Mouse (Mus musculus) forebrain, postnatal 0 days (tissue): ENCODE results near the gene Casz1. TPM values are rescaled to one million over a fixed set of nuclear protein-coding genes. Genes with fewer than 3 reads are reported as not detected.
A peak's percentile ranks its signal among the peaks of the same experiment; 100 is the strongest.

Experiments used
- ATAC-seq: fragments of 200-750 bp; cut with Nextera tagmentation; 2 replicates; pipeline ENCODE4 v1.8.0; 2017; ENCODE audit warnings: mild to moderate bottlenecking, moderate library complexity
- DNase-seq: peaks from one replicate; pipeline ENCODE4 v3.0.0-alpha.2; 2015
- H3K27ac ChIP-seq: fragments of 300-500 bp; sonication (generic); 2 replicates; pipeline ENCODE4 v1.5.1; 2014; ENCODE audit warnings: low read depth, mild to moderate bottlenecking, antibody characterized with exemption, low read length, moderate library complexity, mixed read lengths
- H3K27me3 ChIP-seq: fragments of 300-500 bp; sonication (generic); 2 replicates; pipeline ENCODE4 v1.6.1; 2014; ENCODE audit warnings: mild to moderate bottlenecking, low read length, mixed read lengths; ENCODE audit not compliant: insufficient read depth
- H3K36me3 ChIP-seq: fragments of 300-500 bp; sonication (generic); 2 replicates; pipeline ENCODE4 v1.6.1; 2014; ENCODE audit warnings: mild to moderate bottlenecking, moderate library complexity; ENCODE audit not compliant: insufficient read depth
- H3K4me1 ChIP-seq: fragments of 300-500 bp; sonication (generic); 2 replicates; pipeline ENCODE4 v1.6.1; 2014; ENCODE audit warnings: antibody characterized with exemption; ENCODE audit not compliant: insufficient read depth
- H3K4me2 ChIP-seq: fragments of 300-500 bp; sonication (generic); 2 replicates; pipeline ENCODE4 v1.6.1; 2014; ENCODE audit warnings: low read depth, mild to moderate bottlenecking, moderate library complexity
- H3K4me3 ChIP-seq: fragments of 300-500 bp; sonication (generic); 2 replicates; pipeline ENCODE4 v1.5.1; 2014; ENCODE audit warnings: low read depth, low read length, mixed read lengths
- H3K9ac ChIP-seq: fragments of 300-500 bp; sonication (generic); 2 replicates; pipeline ENCODE4 v1.6.1; 2014; ENCODE audit warnings: mild to moderate bottlenecking
- H3K9me3 ChIP-seq: fragments of 300-500 bp; sonication (generic); 2 replicates; pipeline ENCODE4 v1.6.1; 2016; ENCODE audit warnings: low read length
- CTCF ChIP-seq: sonication (generic); IDR thresholded peaks from 2 replicates; pipeline ENCODE4 v1.5.1; 2016; ENCODE audit warnings: antibody characterized with exemption, control low read depth, low read depth
- WGBS: fragments of 180-500 bp; shearing (Covaris S2); extraction: QIAGEN DNeasy Blood & Tissue Kit; methylation state at CpG from one replicate; pipeline ENCODE4 v1.1.7; 2014; 5-methylcytosine and 5-hydroxymethylcytosine counted together
- polyA plus RNA-seq: library from polyadenylated mRNA; unstranded; fragments of >200 nt; fragmentation: Nextera tagmentation; extraction: Ambion mirVana; gene quantifications from 2 replicates; pipeline ENCODE4 v1.2.1, GENCODE M21; 2015
- total RNA-seq: library from RNA; depleted of rRNA; stranded (reverse); fragments of >200 nt; gene quantifications from 2 replicates; pipeline ENCODE4 v1.2.3, GENCODE M21; 2014

The Casz1 gene
- total and polyA plus RNA-seq, 2 experiments from 2014 or later: 1.1 to 3.1 TPM

DNA sequence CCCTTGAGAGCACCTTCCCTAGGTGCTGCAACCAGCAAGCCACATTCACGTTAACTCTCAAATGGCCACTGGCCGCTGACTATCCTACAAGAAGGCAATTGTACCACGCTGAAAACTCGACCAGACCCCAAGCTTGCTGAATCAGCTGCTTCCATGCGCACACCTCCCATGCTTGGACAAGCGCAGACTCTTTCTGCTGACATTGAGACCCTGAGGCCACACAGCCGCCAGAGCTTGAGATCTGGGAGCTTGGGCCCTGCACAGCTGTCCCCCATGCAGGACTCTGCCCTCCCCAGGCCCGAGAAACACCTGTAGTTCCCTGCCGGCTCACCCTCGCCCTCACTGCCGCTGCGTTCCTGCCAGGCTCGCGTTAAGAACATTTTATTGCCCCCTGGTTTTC, 168.5 kb downstream of the Casz1 start:
- 84% methylated on average over 14 of the region's 14 CpGs for WGBS
- DNase-seq (no peak), ATAC-seq (no peak)
- no peaks in the 10 kb centered on the region for H3K4me1 ChIP-seq
- H3K27me3 ChIP-seq: no peaks in the 10 kb centered on the region
- no peak overlapping the region for H3K27ac ChIP-seq
- no peak overlapping the region for H3K4me3 ChIP-seq
- TF ChIP-seq CTCF: no peak
- no peak overlapping the region for H3K9ac ChIP-seq
- no peaks in the 10 kb centered on the region for H3K9me3 ChIP-seq
- H3K4me2 ChIP-seq: no peak overlapping the region
- no peaks in the 10 kb centered on the region for H3K36me3 ChIP-seq

DNA sequence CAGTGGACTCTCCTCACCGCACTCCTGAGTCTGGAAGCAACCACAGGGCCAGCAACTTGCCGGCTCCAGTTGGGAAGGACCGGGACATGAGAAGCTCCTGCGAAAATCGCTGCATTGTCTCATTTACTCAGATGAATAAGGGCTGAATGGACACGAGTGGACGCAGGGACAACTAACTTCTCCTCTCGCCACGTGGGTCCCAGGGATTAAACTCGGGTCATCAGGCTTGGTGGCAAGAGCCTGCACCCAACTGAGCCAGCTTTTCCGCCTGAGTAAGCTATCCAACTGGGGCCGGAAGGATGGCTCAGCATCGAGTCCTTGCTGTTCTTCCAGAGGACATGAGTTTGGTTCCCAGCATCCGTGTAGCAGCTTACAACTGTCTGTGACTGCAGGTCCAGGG, 169.2 kb downstream of the Casz1 start:
- no peak overlapping the region for H3K4me2 ChIP-seq
- no peaks in the 10 kb centered on the region for H3K9me3 ChIP-seq
- TF ChIP-seq CTCF: no peak
- no peaks in the 10 kb centered on the region for H3K27me3 ChIP-seq
- DNase-seq (no peak), ATAC-seq (no peak)
- no peak overlapping the region for H3K9ac ChIP-seq
- no peak overlapping the region for H3K27ac ChIP-seq
- WGBS: 53% methylated on average over 14 of the region's 14 CpGs
- no peaks in the 10 kb centered on the region for H3K4me1 ChIP-seq
- no peaks in the 10 kb centered on the region for H3K36me3 ChIP-seq
- H3K4me3 ChIP-seq: no peak overlapping the region

DNA sequence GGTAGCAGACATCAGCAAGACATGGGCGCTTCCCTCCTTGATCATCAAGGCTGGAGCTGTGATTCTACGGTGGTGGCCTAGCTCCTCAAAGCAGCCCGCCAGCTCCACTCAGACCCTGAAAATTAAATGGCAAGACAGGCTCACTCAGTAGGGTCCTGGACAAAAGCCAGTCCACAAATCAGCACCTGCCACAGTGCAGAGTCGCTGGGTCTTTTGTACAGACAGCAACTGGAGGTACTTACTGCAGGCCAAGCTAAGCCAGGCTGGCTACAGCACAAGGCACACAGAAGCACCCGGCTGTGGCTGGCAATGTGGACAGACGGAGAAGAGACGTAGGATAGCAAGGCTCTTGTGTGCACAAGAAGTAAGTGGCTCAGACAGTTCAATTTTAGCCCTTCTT, 170.6 kb downstream of the Casz1 start:
- no peak for TF ChIP-seq CTCF
- Histone ChIP-seq H3K27me3 (no peaks in the 10 kb centered on the region), H3K9ac (no peak overlapping the region), H3K4me1 (no peaks in the 10 kb centered on the region), H3K4me3 (no peak overlapping the region), H3K9me3 (no peaks in the 10 kb centered on the region), H3K27ac (no peak overlapping the region), H3K4me2 (no peak overlapping the region), H3K36me3 (no peaks in the 10 kb centered on the region)
- ATAC-seq: peak; percentile 77
- DNase-seq: peak; percentile 43
- WGBS: 33% methylated on average over 7 of the region's 7 CpGs

DNA sequence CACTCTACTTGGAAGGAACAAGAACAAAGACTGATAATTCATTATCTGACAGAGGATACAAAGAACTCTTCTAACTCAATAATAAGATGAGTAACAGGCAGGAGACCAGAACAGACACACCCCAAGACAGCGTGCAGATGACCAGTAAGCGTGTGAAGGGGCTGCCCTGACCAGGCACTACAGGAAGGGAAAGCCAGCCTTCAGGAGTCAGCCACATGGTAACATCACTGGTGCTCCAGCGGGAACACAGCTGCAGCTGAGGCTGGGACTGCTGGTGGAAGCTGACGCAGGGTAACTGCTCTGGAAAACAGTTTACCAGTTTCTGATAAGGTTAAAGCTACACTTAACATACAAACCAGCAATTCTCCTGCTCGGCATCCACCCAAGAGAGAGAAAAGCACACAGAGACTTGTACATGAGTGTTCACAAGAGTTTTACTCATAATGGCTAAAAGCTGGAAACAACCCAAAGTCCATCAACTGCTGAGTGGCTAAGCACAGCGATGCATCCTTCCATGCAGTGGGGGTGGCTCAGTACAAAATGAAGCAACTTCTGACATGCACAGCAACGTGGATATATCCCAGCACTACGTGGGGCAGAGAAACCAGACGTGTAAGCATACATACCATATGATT, 174.1 kb downstream of the Casz1 start:
- H3K4me1 ChIP-seq: no peaks in the 10 kb centered on the region
- TF ChIP-seq CTCF: no peak
- no peaks in the 10 kb centered on the region for H3K36me3 ChIP-seq
- DNase-seq (no peak), ATAC-seq (no peak)
- no peaks in the 10 kb centered on the region for H3K9me3 ChIP-seq
- no peaks in the 10 kb centered on the region for H3K27me3 ChIP-seq
- H3K9ac ChIP-seq: no peak overlapping the region
- WGBS: 62% methylated on average over 9 of the region's 9 CpGs
- H3K4me2 ChIP-seq: no peak overlapping the region
- H3K27ac ChIP-seq: no peak overlapping the region
- no peak overlapping the region for H3K4me3 ChIP-seq

DNA sequence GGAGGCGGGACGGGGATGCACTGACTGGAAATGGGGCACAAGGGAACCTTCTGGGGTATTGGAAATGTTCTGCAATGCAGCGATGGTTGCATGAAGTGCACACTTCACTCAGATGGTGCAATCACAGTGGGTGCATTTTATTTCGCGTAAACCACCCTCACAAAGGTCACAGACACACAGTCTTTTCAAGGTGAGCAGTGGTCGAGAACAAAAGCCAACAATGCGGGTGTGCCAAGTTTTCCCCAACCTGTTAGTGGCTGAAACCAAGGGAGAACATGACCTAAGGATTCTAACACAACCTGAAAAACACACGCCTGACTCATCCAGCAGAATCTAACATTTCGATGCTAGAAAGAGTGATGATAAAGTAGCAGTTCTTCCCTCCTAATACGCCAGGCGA, 174.7 kb downstream of the Casz1 start:
- 81% methylated on average over 11 of the region's 11 CpGs for WGBS
- no peaks in the 10 kb centered on the region for H3K27me3 ChIP-seq

DNA sequence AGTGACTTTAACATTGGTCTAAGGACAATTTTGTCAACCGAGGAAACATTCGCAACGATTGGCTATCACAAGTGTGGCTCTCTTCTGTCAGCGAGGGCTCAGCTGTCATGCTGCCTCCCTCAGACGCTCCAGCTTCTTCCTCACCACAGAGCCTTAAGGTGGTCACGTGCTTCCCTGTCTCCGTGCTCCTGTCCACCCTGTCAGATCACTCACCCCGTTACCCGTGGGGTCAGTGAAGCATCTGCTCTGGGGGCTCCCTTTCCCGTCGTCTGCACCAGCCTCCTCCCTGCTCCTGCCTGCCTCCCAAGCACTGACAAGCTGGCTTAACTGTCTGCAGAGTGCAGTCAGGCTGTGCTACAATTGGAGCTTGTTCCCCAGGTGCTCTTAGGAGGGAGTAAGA, 175.6 kb downstream of the Casz1 start:
- H3K27me3 ChIP-seq: no peaks in the 10 kb centered on the region
- no peak for ATAC-seq
- no peak overlapping the region for H3K9ac ChIP-seq
- H3K4me3 ChIP-seq: no peak overlapping the region
- H3K4me2 ChIP-seq: no peak overlapping the region
- WGBS: 79% methylated on average over 11 of the region's 11 CpGs
- H3K36me3 ChIP-seq: no peaks in the 10 kb centered on the region
- H3K9me3 ChIP-seq: no peaks in the 10 kb centered on the region
- TF ChIP-seq CTCF: no peak
- H3K27ac ChIP-seq: no peak overlapping the region
- H3K4me1 ChIP-seq: no peaks in the 10 kb centered on the region
- DNase-seq: no peak

More for the DNA sequence above, 174.7 kb downstream of the Casz1 start:
- ATAC-seq: no peak
- Histone ChIP-seq H3K9me3 (no peaks in the 10 kb centered on the region), H3K4me1 (no peaks in the 10 kb centered on the region), H3K9ac (no peak overlapping the region), H3K36me3 (no peaks in the 10 kb centered on the region), H3K27ac (no peak overlapping the region), H3K4me3 (no peak overlapping the region), H3K4me2 (no peak overlapping the region)
- no peak for TF ChIP-seq CTCF
- DNase-seq: no peak

DNA sequence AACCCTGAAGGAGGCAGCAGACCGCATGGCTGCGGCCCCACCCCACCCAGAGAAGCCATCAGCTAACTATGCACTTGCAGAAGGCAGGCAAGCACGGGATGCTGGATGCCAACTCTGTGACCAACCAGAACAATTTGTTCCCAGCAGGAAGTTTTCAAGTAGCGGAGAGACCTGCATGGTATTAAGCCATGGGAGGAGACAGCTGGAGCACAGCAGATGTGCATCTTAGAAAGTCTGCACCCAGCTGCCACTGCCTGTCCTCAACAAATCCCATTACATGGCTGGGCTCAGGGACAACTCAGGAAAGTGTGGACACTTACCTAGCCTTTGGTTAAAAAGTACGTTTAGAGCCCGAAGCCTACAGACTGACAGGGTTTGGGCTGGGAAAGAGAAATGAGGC, 178.0 kb downstream of the Casz1 start:
- Histone ChIP-seq H3K9ac (no peak overlapping the region), H3K27ac (no peak overlapping the region), H3K9me3 (no peaks in the 10 kb centered on the region), H3K36me3 (no peaks in the 10 kb centered on the region), H3K4me3 (no peak overlapping the region), H3K27me3 (no peaks in the 10 kb centered on the region), H3K4me1 (0 out of 2 replicates have a peak, but pooled peaks cover 2% of the 10 kb centered on the region), H3K4me2 (no peak overlapping the region)
- 72% methylated on average over 6 of the region's 6 CpGs for WGBS
- no peak for DNase-seq
- no peak for TF ChIP-seq CTCF
- ATAC-seq: no peak
